Mouse (Mus musculus) bone marrow, adult 2 months (tissue): Measurements from ENCODE around the gene Nub1. TPM values are rescaled to one million over a fixed set of nuclear protein-coding genes. Genes with fewer than 3 reads are reported as not detected.
A peak's percentile ranks its signal among the peaks of the same experiment; 100 is the strongest.

Experiments
- H3K27ac ChIP-seq: fragments of 200-500 bp; 2 replicates; pipeline ENCODE4 v1.5.1; 2012; ENCODE audit warnings: low read depth, mild to moderate bottlenecking, control low read depth, inconsistent platforms, low read length; ENCODE audit not compliant: control insufficient read depth, poor library complexity, insufficient read depth
- H3K4me1 ChIP-seq: fragments of 200-500 bp; 2 replicates; pipeline ENCODE4 v1.6.1; 2011; ENCODE audit warnings: low read length; ENCODE audit not compliant: control insufficient read depth, insufficient read depth
- H3K4me3 ChIP-seq: fragments of 200-500 bp; replicated peaks from 2 replicates; pipeline ENCODE3; 2011; ENCODE audit warnings: mild to moderate bottlenecking, low read depth, low read length, control low read depth; ENCODE audit not compliant: control insufficient read depth
- CTCF ChIP-seq: fragments of 200-500 bp; IDR thresholded peaks from 2 replicates; pipeline ENCODE4 v1.5.1; 2011; ENCODE audit warnings: low read length, control low read depth; ENCODE audit not compliant: control insufficient read depth, insufficient read depth
- POLR2A ChIP-seq: fragments of 200-500 bp; IDR thresholded peaks from 2 replicates; pipeline ENCODE4 v1.6.1; 2011; ENCODE audit warnings: low read depth, mild to moderate bottlenecking, control low read depth, low read length, borderline replicate concordance; ENCODE audit not compliant: control insufficient read depth
- WGBS: fragments of 180-500 bp; shearing (Covaris S2); methylation state at CpG from one replicate; pipeline ENCODE4 v1.1.7; 2018; 5-methylcytosine and 5-hydroxymethylcytosine counted together
- polyA plus RNA-seq: library from polyadenylated mRNA; stranded (reverse); fragments of >200 nt; gene quantifications from 2 replicates; pipeline ENCODE4 v1.2.4, GENCODE M21; 2011; ENCODE audit warnings: low replicate concordance; ENCODE audit not compliant: missing spikeins, insufficient read depth, insufficient read length

Nub1 gene
- polyA plus RNA-seq, 1 experiment: 35.7 TPM

GRCm38 (mm10) chr5:24738517-24738916 is 53.2 kb downstream of the Nub1 start:
- H3K4me1 ChIP-seq: 0 out of 2 replicates have a peak, but pooled peaks cover 1% of the 10 kb centered on the region
- H3K4me3 ChIP-seq: no peak overlapping the region
- TF ChIP-seq POLR2A (no peak), CTCF (no peak)
- WGBS: 44% methylated on average over 1 of the region's 1 CpGs
- no peak overlapping the region for H3K27ac ChIP-seq

- Histone ChIP-seq H3K4me1 (0 out of 2 replicates have a peak, but pooled peaks cover 1% of the 10 kb centered on the region), H3K27ac (no peak overlapping the region), H3K4me3 (no peak overlapping the region)
- 6% methylated on average over 15 of the region's 15 CpGs for WGBS
- no peak for TF ChIP-seq POLR2A
- TF ChIP-seq CTCF: no peak
Measured at GRCm38 (mm10) chr5:24739141-24739753, 53.9 kb downstream of the Nub1 start.

- H3K4me3 ChIP-seq: no peak overlapping the region
- TF ChIP-seq CTCF (no peak), POLR2A (no peak)
- H3K4me1 ChIP-seq: 0 out of 2 replicates have a peak, but pooled peaks cover 1% of the 10 kb centered on the region
- WGBS: 87% methylated on average over 15 of the region's 15 CpGs
- H3K27ac ChIP-seq: no peak overlapping the region
Measured at GRCm38 (mm10) chr5:24741172-24741885, 56.0 kb downstream of the Nub1 start.

- TF ChIP-seq POLR2A (no peak), CTCF (no peak)
- Histone ChIP-seq H3K4me1 (no peaks in the 10 kb centered on the region), H3K4me3 (no peak overlapping the region), H3K27ac (no peak overlapping the region)
- WGBS: 86% methylated on average over 10 of the region's 10 CpGs
Measured at GRCm38 (mm10) chr5:24743956-24744355, 58.6 kb downstream of the Nub1 start.

GRCm38 (mm10) chr5:24747533-24747932 is 62.2 kb downstream of the Nub1 start:
- H3K4me3 ChIP-seq: no peak overlapping the region
- no peaks in the 10 kb centered on the region for H3K4me1 ChIP-seq
- WGBS: 52% methylated on average over 6 of the region's 6 CpGs
- H3K27ac ChIP-seq: no peak overlapping the region
- no peak for TF ChIP-seq CTCF
- no peak for TF ChIP-seq POLR2A

- no peak for TF ChIP-seq CTCF
- H3K27ac ChIP-seq: no peak overlapping the region
- 69% methylated on average over 5 of the region's 5 CpGs for WGBS
- H3K4me3 ChIP-seq: no peak overlapping the region
- no peaks in the 10 kb centered on the region for H3K4me1 ChIP-seq
Measured at GRCm38 (mm10) chr5:24749731-24750130, 64.4 kb downstream of the Nub1 start.

GRCm38 (mm10) chr5:24750321-24751304 is 65.3 kb downstream of the Nub1 start:
- Histone ChIP-seq H3K4me1 (no peaks in the 10 kb centered on the region), H3K27ac (peak overlapping the region; percentile 92), H3K4me3 (peak overlapping the region; percentile 68)
- TF ChIP-seq POLR2A (peak; percentile 52; the same call in 1 of the 2 replicates), CTCF (peak; percentile 83)
- WGBS: 8% methylated on average over 56 of the region's 59 CpGs
